Mouse (Mus musculus) heart, embryonic 14.5 days (tissue): Measurements from ENCODE around the gene Rccd1. TPM values are rescaled to one million over a fixed set of nuclear protein-coding genes. Genes with fewer than 3 reads are reported as not detected.
A peak's percentile ranks its signal among the peaks of the same experiment; 100 is the strongest.
"Not testable (repeated sequence)": the region's sequence is repeated elsewhere in the genome, so short reads cannot be mapped to it uniquely, and the experiment has no call there.

Experiments used
- ATAC-seq: fragments of 200-750 bp; cut with Nextera tagmentation; 2 replicates; pipeline ENCODE4 v1.8.0; 2017; ENCODE audit warnings: low read depth, moderate TSS enrichment; ENCODE audit not compliant: insufficient number of reproducible peaks, insufficient read depth, low FRiP score
- H3K27ac ChIP-seq, 2 experiments: fragments of 200-500 bp in 1 of 2; fragments of 300-500 bp in 1 of 2; sonication (generic) in 1 of 2; replicated peaks in 1 of 2; 2 replicates each; pipeline ENCODE4 v1.5.1; 2012 to 2014; ENCODE audit warnings: low read depth in 2 of 2, low read length in 2 of 2, control low read depth in 1 of 2, mild to moderate bottlenecking in 1 of 2, mixed read lengths in 1 of 2; ENCODE audit not compliant: control insufficient read depth in 1 of 2, insufficient read depth in 1 of 2
- H3K27me3 ChIP-seq: fragments of 300-500 bp; sonication (generic); 2 replicates; pipeline ENCODE4 v1.6.1; 2014; ENCODE audit warnings: mild to moderate bottlenecking, low read length, control low read depth; ENCODE audit not compliant: control insufficient read depth, insufficient read depth
- H3K36me3 ChIP-seq: fragments of 300-500 bp; sonication (generic); 2 replicates; pipeline ENCODE4 v1.6.1; 2014; ENCODE audit warnings: mild to moderate bottlenecking, control low read depth, low read length, mixed read lengths; ENCODE audit not compliant: control insufficient read depth, insufficient read depth
- H3K4me1 ChIP-seq, 2 experiments: fragments of 200-500 bp in 1 of 2; fragments of 300-500 bp in 1 of 2; sonication (generic) in 1 of 2; 2 replicates each; pipeline ENCODE4 v1.6.1; 2012 to 2014; ENCODE audit warnings: low read length in 2 of 2, control low read depth in 1 of 2, mixed read lengths in 1 of 2; ENCODE audit not compliant: control insufficient read depth in 2 of 2, insufficient read depth in 2 of 2
- H3K4me2 ChIP-seq: fragments of 300-500 bp; sonication (generic); 2 replicates; pipeline ENCODE4 v1.6.1; 2014; ENCODE audit warnings: mild to moderate bottlenecking, low read length
- H3K4me3 ChIP-seq, 2 experiments: fragments of 200-500 bp in 1 of 2; fragments of 300-500 bp in 1 of 2; sonication (generic) in 1 of 2; 2 replicates each; pipeline ENCODE4 v1.5.1; 2012 to 2014; ENCODE audit warnings: low read length in 2 of 2, mild to moderate bottlenecking in 2 of 2, control low read depth in 1 of 2, low read depth in 1 of 2, moderate library complexity in 1 of 2; ENCODE audit not compliant: control insufficient read depth in 1 of 2, insufficient read depth in 1 of 2
- H3K9ac ChIP-seq: fragments of 300-500 bp; sonication (generic); 2 replicates; pipeline ENCODE4 v1.6.1; 2014; ENCODE audit warnings: mild to moderate bottlenecking, low read length
- H3K9me3 ChIP-seq: fragments of 300-500 bp; sonication (generic); 2 replicates; pipeline ENCODE4 v1.6.1; 2016; ENCODE audit warnings: low read length, control low read depth; ENCODE audit not compliant: control insufficient read depth
- WGBS: fragments of 180-500 bp; shearing (Covaris S2); extraction: QIAGEN DNeasy Blood & Tissue Kit; methylation state at CpG from one replicate; pipeline ENCODE4 v1.1.7; 2014; 5-methylcytosine and 5-hydroxymethylcytosine counted together
- polyA plus RNA-seq: library from polyadenylated mRNA; unstranded; fragments of >200 nt; fragmentation: Nextera tagmentation; extraction: Ambion mirVana; gene quantifications from 2 replicates; pipeline ENCODE4 v1.2.1, GENCODE M21; 2014

Rccd1 gene
- polyA plus RNA-seq, 1 experiment from 2014 or later = 7.6 TPM

- Histone ChIP-seq H3K9me3 (no peaks in the 10 kb centered on the region), H3K9ac (no peak overlapping the region), H3K27me3 (no peaks in the 10 kb centered on the region), H3K36me3 (peaks cover 59% of the 10 kb centered on the region), H3K27ac (no peak overlapping the region), H3K4me2 (no peak overlapping the region), H3K4me3 (no peak overlapping the region), H3K4me1 (peaks cover 16 to 21% of the 10 kb centered on the region in 2 experiments)
- no peak for ATAC-seq
- 87% methylated on average over 3 of the region's 3 CpGs for WGBS
Observed at GRCm38 (mm10) chr7:80336932-80337331, 12.7 kb upstream of the Rccd1 start.

DNA sequence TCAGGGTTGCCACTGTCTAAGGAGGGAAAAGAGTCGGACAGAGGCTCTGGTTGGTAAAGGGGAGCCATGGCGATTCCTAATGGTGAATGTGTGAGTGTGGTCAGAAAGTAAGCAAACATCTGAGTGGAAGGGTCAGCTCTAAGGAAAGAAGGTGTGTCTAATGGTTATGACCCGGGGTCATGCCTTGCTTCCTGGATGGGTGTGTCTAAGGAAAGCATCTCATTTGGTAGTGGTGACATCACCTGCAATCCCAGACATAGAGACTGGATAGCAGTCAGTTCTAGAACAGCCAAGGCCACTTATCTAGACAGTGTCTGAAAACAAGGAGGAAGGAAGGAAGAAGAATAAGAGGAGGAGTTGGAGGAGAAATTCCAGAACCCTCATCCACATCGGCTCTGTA lies 10.6 kb upstream of the Rccd1 start:
- Histone ChIP-seq H3K4me2 (no peak overlapping the region), H3K9ac (no peak overlapping the region), H3K4me1 (peaks cover 8 to 12% of the 10 kb centered on the region in 2 experiments), H3K27ac (no peak overlapping the region), H3K27me3 (no peaks in the 10 kb centered on the region), H3K9me3 (no peaks in the 10 kb centered on the region), H3K4me3 (no peak overlapping the region), H3K36me3 (peaks cover 80% of the 10 kb centered on the region)
- 73% methylated on average over 4 of the region's 4 CpGs for WGBS
- ATAC-seq = no peak

DNA sequence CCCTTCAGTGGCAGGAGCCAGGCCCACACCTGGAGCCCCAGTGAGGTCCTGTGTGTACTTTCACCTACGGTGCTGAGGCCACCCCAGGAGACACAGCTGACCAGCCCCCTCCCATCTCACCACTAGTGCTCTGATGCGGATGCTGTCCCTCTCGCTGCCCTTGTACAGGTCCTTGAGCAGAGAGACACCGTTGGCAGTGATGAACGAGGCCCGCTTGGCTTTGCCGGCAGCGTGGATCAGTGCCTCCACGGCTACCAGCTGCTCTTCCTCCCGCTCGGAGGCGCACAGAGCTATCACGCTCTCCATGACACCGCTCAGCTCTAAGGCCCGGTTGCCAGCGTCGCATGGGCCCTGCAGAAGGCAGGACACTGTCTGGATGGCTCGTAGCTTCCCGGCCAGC lies 7.2 kb upstream of the Rccd1 start:
- no peak overlapping the region for H3K9ac ChIP-seq
- WGBS = 96% methylated on average over 19 of the region's 19 CpGs
- no peak overlapping the region for H3K4me3 ChIP-seq
- H3K4me1 ChIP-seq = no peaks in the 10 kb centered on the region
- H3K27me3 ChIP-seq = no peaks in the 10 kb centered on the region
- no peaks in the 10 kb centered on the region for H3K9me3 ChIP-seq
- H3K4me2 ChIP-seq = no peak overlapping the region
- H3K27ac ChIP-seq = no peak overlapping the region
- no peak for ATAC-seq
- peaks cover 100% of the 10 kb centered on the region for H3K36me3 ChIP-seq

- Histone ChIP-seq H3K9me3 (no peaks in the 10 kb centered on the region), H3K9ac (no peak overlapping the region), H3K4me2 (no peak overlapping the region), H3K4me1 (no peaks in the 10 kb centered on the region), H3K27ac (no peak overlapping the region), H3K36me3 (peaks cover 100% of the 10 kb centered on the region), H3K4me3 (no peak overlapping the region), H3K27me3 (no peaks in the 10 kb centered on the region)
- no peak for ATAC-seq
- 91% methylated on average over 8 of the region's 8 CpGs for WGBS
Observed at GRCm38 (mm10) chr7:80330278-80330677, 6.0 kb upstream of the Rccd1 start.

- H3K27ac ChIP-seq = no peak overlapping the region
- WGBS = 96% methylated on average over 19 of the region's 19 CpGs
- H3K9ac ChIP-seq = no peak overlapping the region
- H3K9me3 ChIP-seq = no peaks in the 10 kb centered on the region
- H3K4me2 ChIP-seq = no peak overlapping the region
- no peaks in the 10 kb centered on the region for H3K27me3 ChIP-seq
- H3K36me3 ChIP-seq = peaks cover 61% of the 10 kb centered on the region
- no peak for ATAC-seq
- no peak overlapping the region for H3K4me3 ChIP-seq
- H3K4me1 ChIP-seq = peaks cover 0 to 11% of the 10 kb centered on the region in 2 experiments; a peak in 2 of 4 replicates
Observed at GRCm38 (mm10) chr7:80326076-80326475, 1.8 kb upstream of the Rccd1 start.

DNA sequence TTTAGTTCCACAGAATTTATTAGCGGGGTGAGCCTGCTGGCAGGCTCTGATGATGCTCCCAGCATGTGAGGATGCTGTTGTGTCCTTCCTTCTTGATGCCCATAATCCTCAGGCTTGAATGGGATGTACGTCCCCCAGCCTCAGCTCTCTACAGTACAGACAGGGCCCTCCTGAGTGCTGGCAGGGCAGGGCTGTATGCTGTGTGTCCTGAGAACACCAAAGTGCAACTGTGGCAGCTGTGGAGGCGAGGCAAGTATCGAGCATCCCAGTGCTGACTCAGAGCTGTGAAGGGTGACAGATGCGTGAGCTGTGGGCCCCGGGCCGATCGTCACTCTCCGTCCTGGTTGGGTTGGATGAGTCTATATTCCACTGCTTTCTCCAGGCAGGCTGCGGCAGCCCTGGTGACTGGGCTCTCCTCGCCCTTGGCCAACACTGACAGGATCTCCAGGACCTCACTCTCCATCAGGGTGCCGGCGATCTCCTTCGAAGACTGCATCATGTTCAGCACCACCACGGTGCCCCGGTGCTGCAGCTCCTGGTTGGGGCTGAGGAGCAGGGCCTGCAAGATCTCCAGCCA lies 1.1 kb upstream of the Rccd1 start:
- H3K4me2 ChIP-seq = no peak overlapping the region
- H3K27ac ChIP-seq = peak overlapping the region in 1 of 2 experiments; percentile 93; a peak in 2 of 4 replicates
- peaks cover 61% of the 10 kb centered on the region for H3K36me3 ChIP-seq

DNA sequence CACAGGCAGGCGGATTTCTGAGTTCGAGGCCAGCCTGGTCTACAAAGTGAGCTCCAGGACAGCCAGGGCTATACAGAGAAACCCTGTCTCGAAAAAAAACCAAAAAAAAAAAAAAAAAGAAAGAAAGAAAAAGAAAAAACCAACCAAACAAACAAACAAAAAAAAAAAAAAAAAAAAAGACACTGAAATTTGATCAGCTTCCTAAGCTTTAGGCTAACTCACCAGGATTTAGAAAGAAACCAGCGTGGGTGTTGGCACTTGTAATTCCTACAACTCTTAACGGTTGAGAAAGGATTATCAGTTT lies 514 bp upstream of the Rccd1 start:
- Histone ChIP-seq H3K4me1 (peaks cover 0 to 15% of the 10 kb centered on the region in 2 experiments; a peak in 2 of 4 replicates), H3K9ac (peak overlapping the region; percentile 82; the same call in 1 of the 2 replicates), H3K27ac (peak overlapping the region in 1 of 2 experiments; percentile 93; a peak in 2 of 4 replicates), H3K4me2 (peak overlapping the region; percentile 81), H3K36me3 (peaks cover 56% of the 10 kb centered on the region), H3K4me3 (peak overlapping the region in 1 of 2 experiments; percentile 68; a peak in 1 of 4 replicates)
- H3K27me3 ChIP-seq, ATAC-seq, H3K9me3 ChIP-seq: not testable (repeated sequence)
- WGBS = 40% methylated on average over 4 of the region's 5 CpGs

More for the DNA sequence above, 1.1 kb upstream of the Rccd1 start:
- WGBS = 94% methylated on average over 16 of the region's 16 CpGs
- Histone ChIP-seq H3K27me3 (no peaks in the 10 kb centered on the region), H3K9me3 (no peaks in the 10 kb centered on the region), H3K9ac (no peak overlapping the region), H3K4me1 (peaks cover 0 to 11% of the 10 kb centered on the region in 2 experiments; a peak in 2 of 4 replicates), H3K4me3 (no peak overlapping the region)
- ATAC-seq = no peak

DNA sequence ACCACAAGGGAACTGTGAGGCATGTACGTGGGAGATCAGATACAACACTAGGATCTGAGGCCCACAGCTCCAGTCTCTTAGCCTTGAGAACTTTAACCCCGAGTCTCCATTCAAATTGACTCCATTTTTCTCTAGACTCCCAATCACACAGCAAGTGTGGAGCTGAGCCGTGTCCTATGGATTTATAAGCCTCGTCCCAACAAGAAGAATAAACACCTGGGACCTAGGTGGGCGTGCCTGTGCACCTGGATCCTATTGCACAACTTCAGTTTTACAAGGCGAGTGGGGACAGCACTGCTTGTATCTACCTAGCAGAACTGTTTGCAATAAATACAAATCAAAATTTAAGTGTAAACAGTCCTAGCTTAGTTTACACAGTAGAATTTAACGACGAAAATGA lies 918 bp downstream of the Rccd1 start:
- H3K27ac ChIP-seq = peak overlapping the region in 1 of 2 experiments; percentile 93; a peak in 3 of 4 replicates
- no peaks in the 10 kb centered on the region for H3K9me3 ChIP-seq
- H3K4me2 ChIP-seq = peak overlapping the region; percentile 81
- ATAC-seq = no peak
- peaks cover 7 to 27% of the 10 kb centered on the region in 2 experiments; a peak in 3 of 4 replicates for H3K4me1 ChIP-seq
- 20% methylated on average over 8 of the region's 8 CpGs for WGBS
- H3K4me3 ChIP-seq = peak overlapping the region; percentile 68 to 76
- H3K27me3 ChIP-seq = no peaks in the 10 kb centered on the region
- peak overlapping the region; percentile 82 for H3K9ac ChIP-seq
- H3K36me3 ChIP-seq = peaks cover 44% of the 10 kb centered on the region
